Mouse (Mus musculus): ENCODE results near the gene Kcnh4. TPM values are rescaled to one million over a fixed set of nuclear protein-coding genes. Genes with fewer than 3 reads are reported as not detected.
A peak's percentile ranks its signal among the peaks of the same experiment; 100 is the strongest.

Kcnh4 gene
- total and polyA plus RNA-seq, 3 experiments = 0.04 TPM; not detected in 2

- Histone ChIP-seq H3K79me2 (replicated peaks; ENCODE audit: control insufficient read depth, insufficient read depth, low read length) (no peaks in the 10 kb centered on the region), H3K36me3 (ENCODE audit: control insufficient read depth, insufficient read depth, low read length) (no peaks in the 10 kb centered on the region), H3K4me3 (no peak overlapping the region), H3K4me1 (ENCODE audit: control insufficient read depth, insufficient read depth, low read length) (no peaks in the 10 kb centered on the region), H3K9ac (ENCODE audit: low read depth, low read length) (no peak overlapping the region), H3K27me3 (ENCODE audit: control insufficient read depth, insufficient read depth, low read length) (no peaks in the 10 kb centered on the region), H3K27ac (no peak overlapping the region)
- WGBS = 74% methylated on average over 10 of the region's 10 CpGs
- intact Hi-C loops (cut with DNase I) = no loop called here
- no peak for TF ChIP-seq POLR2A (IDR thresholded peaks at IDR 0.05; ENCODE audit: insufficient read depth, low read depth, low read length)
- no peak for TF ChIP-seq EP300 (IDR thresholded peaks at IDR 0.05; ENCODE audit: insufficient read depth, low read depth, low read length)
- TF ChIP-seq CTCF (IDR thresholded peaks at IDR 0.05) = no peak
- no peak for DNase-seq
Measured at GRCm38 (mm10) chr11:100746546-100746945, 13.2 kb downstream of the Kcnh4 start.

DNA sequence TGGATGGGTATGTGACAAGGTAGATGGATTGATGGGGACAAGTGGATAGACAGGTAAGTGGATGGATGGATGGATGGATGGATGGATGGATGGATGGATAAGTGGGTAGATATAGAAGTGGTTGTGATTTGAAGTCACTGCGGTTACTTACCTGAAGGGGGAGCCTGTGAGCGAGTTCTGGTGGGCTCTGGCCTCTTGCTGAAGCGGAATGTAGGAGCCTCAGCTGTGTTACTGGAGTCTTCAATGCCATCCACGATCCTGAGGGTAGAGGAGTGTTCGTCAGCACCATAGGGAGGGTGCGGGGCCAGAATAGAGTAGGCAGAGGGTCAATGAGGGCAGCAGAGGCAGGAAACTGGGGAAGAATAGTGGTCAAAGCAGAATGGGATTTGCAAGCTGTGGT is 14.7 kb downstream of the Kcnh4 start:
- Histone ChIP-seq H3K4me1 (ENCODE audit: control insufficient read depth, insufficient read depth, low read length) (no peaks in the 10 kb centered on the region), H3K27me3 (ENCODE audit: control insufficient read depth, insufficient read depth, low read length) (no peaks in the 10 kb centered on the region), H3K79me2 (replicated peaks; ENCODE audit: control insufficient read depth, insufficient read depth, low read length) (no peaks in the 10 kb centered on the region), H3K4me3 (no peak overlapping the region), H3K9ac (ENCODE audit: low read depth, low read length) (no peak overlapping the region), H3K36me3 (ENCODE audit: control insufficient read depth, insufficient read depth, low read length) (no peaks in the 10 kb centered on the region), H3K27ac (no peak overlapping the region)
- no peak for TF ChIP-seq EP300 (IDR thresholded peaks at IDR 0.05; ENCODE audit: insufficient read depth, low read depth, low read length)
- no peak for TF ChIP-seq POLR2A (IDR thresholded peaks at IDR 0.05; ENCODE audit: insufficient read depth, low read depth, low read length)
- TF ChIP-seq CTCF (IDR thresholded peaks at IDR 0.05) = peak; percentile 77
- DNase-seq = no peak
- WGBS = 21% methylated on average over 6 of the region's 6 CpGs
- intact Hi-C loops (cut with DNase I) = loop anchor here (2.0 kb wide), 1 partner anchor 16 kb away; no protein-coding TSS in a partner anchor

DNA sequence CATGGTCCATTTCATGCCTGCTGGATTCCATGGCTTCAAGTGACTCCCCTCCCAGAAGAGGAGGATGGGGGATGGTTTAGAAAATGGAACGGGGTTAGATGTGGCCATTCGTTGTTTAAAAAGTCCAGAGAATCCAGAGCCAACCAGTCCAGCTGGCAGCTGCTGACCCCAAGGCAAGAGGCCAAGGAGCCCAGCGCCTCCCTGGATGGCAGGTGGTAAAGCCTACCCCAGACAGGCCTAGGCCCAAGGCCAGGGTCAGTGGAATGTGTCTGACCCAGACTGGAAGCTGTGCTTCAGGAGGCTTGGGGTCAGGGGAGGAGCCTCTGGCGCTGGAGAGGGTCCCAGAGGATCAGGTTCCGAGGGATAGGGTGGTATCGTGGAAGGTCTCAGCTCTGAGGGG is 18.4 kb downstream of the Kcnh4 start:
- Histone ChIP-seq H3K27me3 (ENCODE audit: control insufficient read depth, insufficient read depth, low read length) (no peaks in the 10 kb centered on the region), H3K4me1 (ENCODE audit: control insufficient read depth, insufficient read depth, low read length) (peaks cover 6% of the 10 kb centered on the region), H3K79me2 (replicated peaks; ENCODE audit: control insufficient read depth, insufficient read depth, low read length) (peaks cover 2% of the 10 kb centered on the region; the same call in 1 of the 2 replicates), H3K36me3 (ENCODE audit: control insufficient read depth, insufficient read depth, low read length) (no peaks in the 10 kb centered on the region), H3K27ac (no peak overlapping the region), H3K9ac (ENCODE audit: low read depth, low read length) (no peak overlapping the region), H3K4me3 (no peak overlapping the region)
- intact Hi-C loops (cut with DNase I) = no loop called here
- DNase-seq = peak in 1 of 2 experiments; percentile 64
- TF ChIP-seq POLR2A (IDR thresholded peaks at IDR 0.05; ENCODE audit: insufficient read depth, low read depth, low read length) (no peak), CTCF (IDR thresholded peaks at IDR 0.05) (no peak), EP300 (IDR thresholded peaks at IDR 0.05; ENCODE audit: insufficient read depth, low read depth, low read length) (no peak)
- 50% methylated on average over 6 of the region's 6 CpGs for WGBS

DNA sequence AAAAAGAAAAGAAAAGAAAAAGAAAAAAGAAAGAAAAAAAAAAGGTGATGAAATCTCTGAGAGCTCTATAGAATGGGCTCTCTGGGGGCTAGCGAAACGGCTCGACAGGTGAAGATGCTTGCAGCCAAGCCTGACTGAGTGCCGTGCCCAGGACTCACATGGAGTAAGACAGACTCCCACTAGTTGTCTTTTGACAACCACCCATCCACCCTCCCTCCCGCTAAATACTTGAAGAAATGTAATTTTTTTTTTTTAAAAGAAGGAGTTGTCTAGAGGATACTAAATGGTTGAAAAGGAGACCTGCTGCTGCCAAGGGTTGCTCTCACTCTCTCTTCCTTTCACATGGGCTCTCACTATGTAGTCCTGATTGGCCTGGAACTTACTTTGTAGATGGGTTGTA is 21.0 kb downstream of the Kcnh4 start:
- intact Hi-C loops (cut with DNase I) = no loop called here
- no peak for DNase-seq
- Histone ChIP-seq H3K9ac (ENCODE audit: low read depth, low read length) (no peak overlapping the region), H3K4me3 (peak overlapping the region; percentile 44), H3K4me1 (ENCODE audit: control insufficient read depth, insufficient read depth, low read length) (peaks cover 13% of the 10 kb centered on the region), H3K27ac (peak overlapping the region; percentile 87; the same call in 1 of the 2 replicates), H3K36me3 (ENCODE audit: control insufficient read depth, insufficient read depth, low read length) (no peaks in the 10 kb centered on the region), H3K27me3 (ENCODE audit: control insufficient read depth, insufficient read depth, low read length) (no peaks in the 10 kb centered on the region), H3K79me2 (replicated peaks; ENCODE audit: control insufficient read depth, insufficient read depth, low read length) (peaks cover 3% of the 10 kb centered on the region; the same call in 1 of the 2 replicates)
- TF ChIP-seq CTCF (IDR thresholded peaks at IDR 0.05) (no peak), EP300 (IDR thresholded peaks at IDR 0.05; ENCODE audit: insufficient read depth, low read depth, low read length) (no peak), POLR2A (IDR thresholded peaks at IDR 0.05; ENCODE audit: insufficient read depth, low read depth, low read length) (no peak)
- WGBS = 17% methylated on average over 5 of the region's 5 CpGs

- Histone ChIP-seq H3K4me3 (peak within 1 kb of the TSS; percentile 95), H3K9ac (ENCODE audit: low read depth, low read length) (peak within 1 kb of the TSS; percentile 84), H3K27me3 (ENCODE audit: control insufficient read depth, insufficient read depth, low read length) (no peaks in the 10 kb centered on the region), H3K36me3 (ENCODE audit: control insufficient read depth, insufficient read depth, low read length) (no peaks in the 10 kb centered on the region), H3K27ac (peak within 1 kb of the TSS; percentile 97), H3K79me2 (replicated peaks; ENCODE audit: control insufficient read depth, insufficient read depth, low read length) (peaks cover 3% of the 10 kb centered on the region; the same call in 1 of the 2 replicates), H3K4me1 (ENCODE audit: control insufficient read depth, insufficient read depth, low read length) (peaks cover 13% of the 10 kb centered on the region)
- intact Hi-C loops (cut with DNase I) = no loop called here
- peak; percentile 98 to 99 for DNase-seq
- WGBS = under 1% methylated on average over 39 of the region's 39 CpGs
- TF ChIP-seq POLR2A (IDR thresholded peaks at IDR 0.05; ENCODE audit: insufficient read depth, low read depth, low read length) = peak; percentile 32; the same call in 1 of the 2 replicates
- 0 out of 2 replicates have a peak, but pooled peaks have one; percentile 33 for TF ChIP-seq EP300 (IDR thresholded peaks at IDR 0.05; ENCODE audit: insufficient read depth, low read depth, low read length)
- peak; percentile 35 for TF ChIP-seq CTCF (IDR thresholded peaks at IDR 0.05)
Measured at GRCm38 (mm10) chr11:100738066-100738604, 21.6 kb downstream of the Kcnh4 start, which contains the start of gene Rab5c. Gene Rab5c, minus strand, starts transcription at chr11:100738215.

GRCm38 (mm10) chr11:100737105-100737733 is 22.5 kb downstream of the Kcnh4 start:
- Histone ChIP-seq H3K27ac (peak overlapping the region; percentile 97), H3K36me3 (ENCODE audit: control insufficient read depth, insufficient read depth, low read length) (no peaks in the 10 kb centered on the region; the same call in 1 of the 2 replicates), H3K79me2 (replicated peaks; ENCODE audit: control insufficient read depth, insufficient read depth, low read length) (peaks cover 5% of the 10 kb centered on the region; the same call in 1 of the 2 replicates), H3K4me3 (peak overlapping the region; percentile 95), H3K27me3 (ENCODE audit: control insufficient read depth, insufficient read depth, low read length) (no peaks in the 10 kb centered on the region), H3K9ac (ENCODE audit: low read depth, low read length) (peak overlapping the region; percentile 84), H3K4me1 (ENCODE audit: control insufficient read depth, insufficient read depth, low read length) (peaks cover 13% of the 10 kb centered on the region)
- TF ChIP-seq EP300 (IDR thresholded peaks at IDR 0.05; ENCODE audit: insufficient read depth, low read depth, low read length) = no peak
- TF ChIP-seq POLR2A (IDR thresholded peaks at IDR 0.05; ENCODE audit: insufficient read depth, low read depth, low read length) = no peak
- TF ChIP-seq CTCF (IDR thresholded peaks at IDR 0.05) = no peak
- intact Hi-C loops (cut with DNase I) = loop anchor here (1.0 kb wide), 1 partner anchor 21 kb away; no protein-coding TSS in a partner anchor
- WGBS = 3% methylated on average over 13 of the region's 13 CpGs
- no peak for DNase-seq
